Comparison of ENCODE assay signal across 8 mouse cellular contexts in the genomic region with DNA sequence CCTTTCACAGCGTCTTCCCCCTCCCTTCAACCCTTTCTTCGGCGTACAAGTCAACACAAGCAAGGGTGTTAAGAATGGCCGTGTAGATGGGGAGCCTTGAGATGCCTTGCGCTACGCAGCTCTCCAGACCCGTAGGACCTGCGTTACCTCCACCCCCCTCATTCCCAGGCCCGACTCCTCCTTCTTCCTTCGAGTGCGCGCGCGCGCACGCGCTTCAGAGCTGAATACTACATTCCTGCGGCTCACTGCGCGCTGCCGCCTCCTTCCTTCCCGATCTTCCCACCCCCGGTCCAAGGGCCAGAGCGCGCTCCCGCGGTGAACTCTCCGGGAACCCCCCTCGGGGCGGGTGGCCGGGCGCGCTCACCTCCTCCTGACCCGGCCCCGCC. TPM values are rescaled to one million over a fixed set of nuclear protein-coding genes. Genes with fewer than 3 reads are reported as not detected.
A peak's percentile ranks its signal among the peaks of the same experiment; 100 is the strongest.
DNase-seq lines count a peak whose midpoint lies in the region; ATAC-seq and TF ChIP-seq lines count a peak whose summit lies in the region.

No protein-coding gene starts in this region.

- intact Hi-C loops in heart, postnatal 14 days (cut with DNase I), result no loop called here

- TF ChIP-seq POLR2A in thymus, adult 2 months (IDR thresholded peaks at IDR 0.05; ENCODE audit: control insufficient read depth, extremely low read depth, insufficient read depth, low read length, poor library complexity), result no peak

- peaks cover 15% of the 10 kb centered on the region for H3K4me1 ChIP-seq in forebrain, embryonic 14.5 days (ENCODE audit: control insufficient read depth, insufficient read depth, low read length)
- H3K4me1 ChIP-seq in neural tube, embryonic 15.5 days, result peaks cover 68% of the 10 kb centered on the region
- peaks cover 36% of the 10 kb centered on the region for H3K4me1 ChIP-seq in thymus, adult 2 months (replicated peaks; ENCODE audit: control insufficient read depth, insufficient read depth, low read length)

- peak overlapping the region; percentile 64 for H3K9ac ChIP-seq in forebrain, embryonic 14.5 days (ENCODE audit: low read length)
- H3K9ac ChIP-seq in neural tube, embryonic 15.5 days (replicated peaks), result peak overlapping the region; percentile 63

- peak overlapping the region; percentile 83 for H3K27ac ChIP-seq in forebrain, embryonic 14.5 days (ENCODE audit: low read depth, low read length)
- peak overlapping the region; percentile 89 for H3K27ac ChIP-seq in neural tube, embryonic 15.5 days (replicated peaks)
- 0 out of 2 replicates have a peak overlapping the region, but pooled peaks have one; percentile 2 for H3K27ac ChIP-seq in thymus, adult 2 months (ENCODE audit: control insufficient read depth, insufficient read depth, low read length)

- H3K27me3 ChIP-seq in forebrain, embryonic 14.5 days (replicated peaks; ENCODE audit: control insufficient read depth, insufficient read depth, low read length), result peaks cover 42% of the 10 kb centered on the region
- peaks cover 41% of the 10 kb centered on the region for H3K27me3 ChIP-seq in neural tube, embryonic 15.5 days (replicated peaks)
- peaks cover 11% of the 10 kb centered on the region; the same call in 1 of the 2 replicates for H3K27me3 ChIP-seq in thymus, adult 2 months (ENCODE audit: control insufficient read depth, insufficient read depth, low read length)

- H3K4me3 ChIP-seq in forebrain, embryonic 14.5 days (ENCODE audit: low read depth, low read length), result peak overlapping the region; percentile 52
- H3K4me3 ChIP-seq in neural tube, embryonic 15.5 days (replicated peaks), result peak overlapping the region; percentile 59
- H3K4me3 ChIP-seq in thymus, adult 2 months (ENCODE audit: control insufficient read depth, insufficient read depth, low read length), result peak overlapping the region; percentile 55

- no peaks in the 10 kb centered on the region for H3K9me3 ChIP-seq in forebrain, embryonic 14.5 days (replicated peaks; ENCODE audit: control insufficient read depth, low read length)
- H3K9me3 ChIP-seq in neural tube, embryonic 15.5 days (replicated peaks), result no peaks in the 10 kb centered on the region

- 0% methylated on average over 35 of the region's 35 CpGs for WGBS in forebrain, embryonic 14.5 days
- WGBS in large intestine, adult 2 months, result under 1% methylated on average over 35 of the region's 35 CpGs
- under 1% methylated on average over 30 of the region's 35 CpGs for WGBS in neural tube, embryonic 15.5 days
- under 1% methylated on average over 35 of the region's 35 CpGs for WGBS in thymus, adult 2 months

- ATAC-seq in forebrain, embryonic 14.5 days, result peak; percentile 84
- peak; percentile 83 for ATAC-seq in neural tube, embryonic 15.5 days (ENCODE audit: low FRiP score)

- H3K36me3 ChIP-seq in forebrain, embryonic 14.5 days (ENCODE audit: control insufficient read depth, insufficient read depth, low read length), result no peaks in the 10 kb centered on the region
- no peaks in the 10 kb centered on the region for H3K36me3 ChIP-seq in neural tube, embryonic 15.5 days
- no peaks in the 10 kb centered on the region for H3K36me3 ChIP-seq in thymus, adult 2 months (ENCODE audit: control insufficient read depth, insufficient read depth, low read length)

- H3K4me2 ChIP-seq in forebrain, embryonic 14.5 days (ENCODE audit: low read length), result peak overlapping the region; percentile 96
- H3K4me2 ChIP-seq in neural tube, embryonic 15.5 days, result peak overlapping the region; percentile 98

- peak; percentile 99 for DNase-seq in ES-CJ7 (ENCODE audit: low read depth, low spot score)
- peak; percentile 14 for DNase-seq in c-Kit-positive CD71-positive TER-119-negative erythroid progenitor cells, embryonic 14.5 days (ENCODE audit: low read depth)
- DNase-seq in forebrain, embryonic 14.5 days (ENCODE audit: low spot score), result peak; percentile 96
- peak; percentile 96 to 97 for DNase-seq in heart, postnatal 14 days
- peak; percentile 91 for DNase-seq in large intestine, adult 2 months (ENCODE audit: low read depth, low spot score)
- peak; percentile 98 for DNase-seq in lung, adult 18-20 months
- DNase-seq in thymus, adult 2 months, result peak; percentile 70

- no peak for TF ChIP-seq CTCF in thymus, adult 2 months (IDR thresholded peaks at IDR 0.05; ENCODE audit: borderline replicate concordance, control insufficient read depth, extremely low read depth, insufficient read depth, low read length, poor library complexity)

RNA-seq across cellular contexts. Expression of gene Rarg, which starts 10.5 kb away (rescaled TPM):
- polyA plus RNA-seq in forebrain, embryonic 14.5 days (2014; fragmentation: Nextera tagmentation; extraction: Ambion mirVana), result 4.0 and 5.3 TPM in 2 replicates
- total RNA-seq in heart, postnatal 14 days (2021), result 10 to 100 TPM; 18.9 to 21.1 TPM
- polyA plus RNA-seq in large intestine, adult 2 months (2012; rRNA removed), result 6.9 and 8.6 TPM in 2 replicates
- 7.8 and 11.9 TPM in 2 replicates for polyA plus RNA-seq in neural tube, embryonic 15.5 days (2015; fragmentation: Nextera tagmentation; extraction: Ambion mirVana)
- polyA plus RNA-seq in thymus, adult 2 months (2012; rRNA removed), result 18.9 and 23.7 TPM in 2 replicates

RNA-seq across cellular contexts. Expression of gene Itgb7, which starts 15.1 kb away (rescaled TPM):
- 0.38 and 0.49 TPM in 2 replicates for polyA plus RNA-seq in forebrain, embryonic 14.5 days (2014; fragmentation: Nextera tagmentation; extraction: Ambion mirVana)
- total RNA-seq in heart, postnatal 14 days (2021), result 1 to 10 TPM; 1.5 to 1.8 TPM
- polyA plus RNA-seq in large intestine, adult 2 months (2012; rRNA removed), result 23.0 and 24.8 TPM in 2 replicates
- 1.1 and 11.0 TPM in 2 replicates for polyA plus RNA-seq in neural tube, embryonic 15.5 days (2015; fragmentation: Nextera tagmentation; extraction: Ambion mirVana)
- 72.6 and 82.8 TPM in 2 replicates for polyA plus RNA-seq in thymus, adult 2 months (2012; rRNA removed)

RNA-seq across cellular contexts. Expression of gene Gm9918, which starts 23.5 kb away (rescaled TPM):
- polyA plus RNA-seq in forebrain, embryonic 14.5 days (2014; fragmentation: Nextera tagmentation; extraction: Ambion mirVana), result not detected in 2 replicates
- not detected for total RNA-seq in heart, postnatal 14 days (2021)
- polyA plus RNA-seq in large intestine, adult 2 months (2012; rRNA removed), result not detected in 2 replicates
- polyA plus RNA-seq in neural tube, embryonic 15.5 days (2015; fragmentation: Nextera tagmentation; extraction: Ambion mirVana), result 0.09 TPM in 1 of 2 replicates, not detected in the other
- polyA plus RNA-seq in thymus, adult 2 months (2012; rRNA removed), result 0.30 and 0.31 TPM in 2 replicates

RNA-seq across cellular contexts. Expression of gene Mfsd5, which starts 32.4 kb away (rescaled TPM):
- polyA plus RNA-seq in forebrain, embryonic 14.5 days (2014; fragmentation: Nextera tagmentation; extraction: Ambion mirVana), result 43.8 and 48.8 TPM in 2 replicates
- 10 to 100 TPM; 16.7 to 19.0 TPM for total RNA-seq in heart, postnatal 14 days (2021)
- 52.4 and 57.1 TPM in 2 replicates for polyA plus RNA-seq in large intestine, adult 2 months (2012; rRNA removed)
- polyA plus RNA-seq in neural tube, embryonic 15.5 days (2015; fragmentation: Nextera tagmentation; extraction: Ambion mirVana), result 59.5 and 62.7 TPM in 2 replicates
- polyA plus RNA-seq in thymus, adult 2 months (2012; rRNA removed), result 87.9 and 92.5 TPM in 2 replicates

RNA-seq across cellular contexts. Expression of gene Csad, which starts 42.3 kb away (rescaled TPM):
- 23.3 and 25.6 TPM in 2 replicates for polyA plus RNA-seq in forebrain, embryonic 14.5 days (2014; fragmentation: Nextera tagmentation; extraction: Ambion mirVana)
- 10 to 100 TPM; 21.3 to 23.7 TPM for total RNA-seq in heart, postnatal 14 days (2021)
- 18.9 and 23.9 TPM in 2 replicates for polyA plus RNA-seq in large intestine, adult 2 months (2012; rRNA removed)
- polyA plus RNA-seq in neural tube, embryonic 15.5 days (2015; fragmentation: Nextera tagmentation; extraction: Ambion mirVana), result 33.6 and 43.7 TPM in 2 replicates
- polyA plus RNA-seq in thymus, adult 2 months (2012; rRNA removed), result 77.6 and 82.1 TPM in 2 replicates

Comparison
In these comparisons a context has a peak if more than half of its experiments do, and no peak if none do; other contexts are left out.
1. Peak in every context shown above with its lines: DNase-seq, ATAC-seq, H3K4me3 ChIP-seq and H3K27ac ChIP-seq.
2. DNase-seq: peak in every context shown above with its lines; median percentile 99 in ES-CJ7; 98 in lung, adult 18-20 months; 96 in heart, postnatal 14 days; 96 in forebrain, embryonic 14.5 days; 91 in large intestine, adult 2 months; 70 in thymus, adult 2 months; 14 in c-Kit-positive CD71-positive TER-119-negative erythroid progenitor cells, embryonic 14.5 days.
3. H3K27ac ChIP-seq: peak in every context shown above with its lines; median percentile 89 in neural tube, embryonic 15.5 days; 83 in forebrain, embryonic 14.5 days; 2 in thymus, adult 2 months.